ENCODE assay signal across 8 mouse cellular contexts in the genomic region with DNA sequence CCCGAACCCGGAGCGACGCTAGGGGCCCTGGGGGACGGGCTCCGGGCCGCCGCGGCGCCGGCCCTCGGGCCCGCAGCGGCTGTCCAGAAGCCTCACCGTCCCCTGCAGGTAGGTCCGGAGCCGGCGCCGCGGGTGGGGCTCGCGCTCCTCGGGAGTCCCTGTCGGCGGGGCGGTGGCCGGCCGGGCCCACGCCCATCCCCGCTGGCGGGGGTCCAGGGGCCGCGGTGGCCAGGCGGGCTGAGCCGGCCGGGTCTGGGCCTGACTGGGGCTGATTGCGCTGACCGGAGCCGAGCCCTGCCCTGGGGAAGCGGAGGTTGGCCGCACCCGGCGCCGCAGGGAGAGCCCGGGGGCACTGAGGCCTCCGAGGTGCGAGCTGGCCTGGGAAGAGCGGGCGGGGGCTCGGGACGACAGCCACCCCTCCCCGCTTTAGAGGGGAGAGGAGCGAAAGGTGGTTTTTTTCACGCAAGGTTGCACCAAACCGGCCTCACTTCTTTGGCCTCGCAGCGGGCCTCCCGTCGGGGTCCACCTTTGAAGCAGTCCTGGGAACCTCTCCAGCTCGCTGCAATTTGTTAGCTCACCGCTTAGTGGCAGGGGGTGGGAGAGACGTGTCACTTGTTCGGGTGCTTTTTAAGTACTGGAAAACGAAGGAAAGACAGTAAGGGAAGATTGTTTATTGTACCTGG. TPM values are rescaled to one million over a fixed set of nuclear protein-coding genes. Genes with fewer than 3 reads are reported as not detected.
DNase-seq lines count a peak whose midpoint lies in the region; ATAC-seq lines count a peak whose summit lies in the region.

No protein-coding gene starts in this region.

- intact Hi-C loops in gastrocnemius, postnatal 14 days (cut with DNase I; ENCODE audit: low total_unique reads) = no loop called here
- intact Hi-C loops in left cerebral cortex, postnatal 25 days (cut with DNase I) = loop anchor here (2.0 kb wide), 1 partner anchor 19 kb away; no protein-coding TSS in a partner anchor

- peak; percentile 71 for ATAC-seq in inflammation-experienced regulatory T-cells, adult 6 months
- peak; percentile 66 for ATAC-seq in megakaryocyte-erythroid progenitor cell, adult 5-6 weeks (replicated peaks; ENCODE audit: low FRiP score, low TSS enrichment, poor library complexity, severe bottlenecking)

- peak; percentile 62 to 76 for DNase-seq in adrenal gland, adult 18-20 months (ENCODE audit: low spot score in 2 of 2)
- DNase-seq in embryo, embryonic 10.5 days (ENCODE audit: low spot score) = peak; percentile 77
- DNase-seq in gastrocnemius, postnatal 14 days = peak; percentile 86
- DNase-seq in left cerebral cortex, postnatal 25 days (ENCODE audit: low spot score in 2 of 2) = peak; percentile 49 to 50
- peak; percentile 56 for DNase-seq in right cerebral cortex, postnatal 25 days
- DNase-seq in urinary bladder, postnatal 25 days (ENCODE audit: low spot score) = peak; percentile 73

RNA-seq across cellular contexts. Expression of a gene that starts 0.5 kb away (rescaled TPM):
- 10 to 100 TPM; 40.6 to 52.9 TPM for total RNA-seq in adrenal gland, adult 18-20 months (2021)
- total RNA-seq in gastrocnemius, postnatal 14 days (2021) = 10 to 100 TPM; 12.1 to 12.9 TPM
- 1 to 10 TPM; 6.0 to 8.5 (median 6.1) TPM for polyA plus RNA-seq in inflammation-experienced regulatory T-cells, adult 6 months (2017; shearing (Covaris generic))
- 10 to 100 TPM; 33.7 to 33.9 TPM for total RNA-seq in left cerebral cortex, postnatal 25 days (2021)
- 18.3 and 21.3 TPM in 2 replicates for total RNA-seq in megakaryocyte-erythroid progenitor cell, adult 5-6 weeks (2014; fragmentation: Nextera tagmentation)
- 13.5 and 15.8 TPM in 2 replicates for total RNA-seq in megakaryocyte-erythroid progenitor cell, adult 5-6 weeks (2017)

RNA-seq across cellular contexts. Expression of a gene that starts 0.5 kb away (rescaled TPM):
- total RNA-seq in adrenal gland, adult 18-20 months (2021) = 10 to 100 TPM; 79.9 to 83.7 TPM
- 100 to 1,000 TPM in 1 of 2 experiments, 10 to 100 TPM in 1; 99.3 to 100 TPM for total RNA-seq in gastrocnemius, postnatal 14 days (2021)
- 100 to 1,000 TPM in 2 of 3 experiments, 10 to 100 TPM in 1; 96.8 to 153 (median 100) TPM for polyA plus RNA-seq in inflammation-experienced regulatory T-cells, adult 6 months (2017; shearing (Covaris generic))
- 100 to 1,000 TPM; 174 to 185 TPM for total RNA-seq in left cerebral cortex, postnatal 25 days (2021)
- 75.4 and 83.6 TPM in 2 replicates for total RNA-seq in megakaryocyte-erythroid progenitor cell, adult 5-6 weeks (2014; fragmentation: Nextera tagmentation)
- total RNA-seq in megakaryocyte-erythroid progenitor cell, adult 5-6 weeks (2017) = 106 and 110 TPM in 2 replicates

RNA-seq across cellular contexts. Expression of a gene that starts 14.2 kb away (rescaled TPM):
- total RNA-seq in adrenal gland, adult 18-20 months (2021) = 1 to 10 TPM; 5.9 to 9.1 TPM
- total RNA-seq in gastrocnemius, postnatal 14 days (2021) = 1 to 10 TPM; 4.7 to 5.8 TPM
- polyA plus RNA-seq in inflammation-experienced regulatory T-cells, adult 6 months (2017; shearing (Covaris generic)) = 10 to 100 TPM; 25.7 to 33.5 (median 27.4) TPM
- 1 to 10 TPM; 4.1 to 4.2 TPM for total RNA-seq in left cerebral cortex, postnatal 25 days (2021)
- total RNA-seq in megakaryocyte-erythroid progenitor cell, adult 5-6 weeks (2014; fragmentation: Nextera tagmentation) = 53.1 and 54.8 TPM in 2 replicates
- 23.9 and 64.8 TPM in 2 replicates for total RNA-seq in megakaryocyte-erythroid progenitor cell, adult 5-6 weeks (2017)

RNA-seq across cellular contexts. Expression of a gene that starts 44.3 kb away (rescaled TPM):
- 10 to 100 TPM; 30.7 to 33.1 TPM for total RNA-seq in adrenal gland, adult 18-20 months (2021)
- 10 to 100 TPM; 10.9 to 11.1 TPM for total RNA-seq in gastrocnemius, postnatal 14 days (2021)
- polyA plus RNA-seq in inflammation-experienced regulatory T-cells, adult 6 months (2017; shearing (Covaris generic)) = 100 to 1,000 TPM in 1 of 3 experiments, 10 to 100 TPM in 2; 73.9 to 103 (median 83.1) TPM
- total RNA-seq in left cerebral cortex, postnatal 25 days (2021) = 10 to 100 TPM; 15.6 to 16.3 TPM
- 39.7 and 87.9 TPM in 2 replicates for total RNA-seq in megakaryocyte-erythroid progenitor cell, adult 5-6 weeks (2014; fragmentation: Nextera tagmentation)
- 56.3 and 70.3 TPM in 2 replicates for total RNA-seq in megakaryocyte-erythroid progenitor cell, adult 5-6 weeks (2017)

Comparison
In these comparisons a context has a peak if more than half of its experiments do, and no peak if none do; other contexts are left out.
1. Peak in every context shown above with its lines: DNase-seq and ATAC-seq.